Mouse (Mus musculus): ENCODE measurements around the gene Swt1. TPM values are rescaled to one million over a fixed set of nuclear protein-coding genes. Genes with fewer than 3 reads are reported as not detected.

Gene Swt1
- polyA plus RNA-seq, 1 experiment from 2014 or later, result 33.9 TPM

- WGBS, result 45% methylated on average over 8 of the region's 8 CpGs
- Histone ChIP-seq H3K4me3 (no peak overlapping the region), H3K27ac (no peak overlapping the region), H3K4me1 (peaks cover 31% of the 10 kb centered on the region), H3K27me3 (no peaks in the 10 kb centered on the region), H3K9ac (no peak overlapping the region), H3K4me2 (no peak overlapping the region), H3K36me3 (no peaks in the 10 kb centered on the region), H3K9me3 (no peaks in the 10 kb centered on the region)
- no peak for ATAC-seq (ENCODE audit: insufficient number of reproducible peaks, insufficient read depth, low FRiP score, low TSS enrichment, low read depth)
Measured at GRCm38 (mm10) chr1:151341321-151342044, 86.8 kb downstream of the Swt1 start.

GRCm38 (mm10) chr1:151338941-151339340 is 89.3 kb downstream of the Swt1 start:
- no peaks in the 10 kb centered on the region for H3K9me3 ChIP-seq
- H3K4me2 ChIP-seq, result no peak overlapping the region
- WGBS, result 56% methylated on average over 2 of the region's 2 CpGs
- no peak overlapping the region for H3K4me3 ChIP-seq
- no peak overlapping the region; the same call in 1 of the 2 replicates for H3K27ac ChIP-seq
- H3K36me3 ChIP-seq, result no peaks in the 10 kb centered on the region
- H3K4me1 ChIP-seq, result peaks cover 29% of the 10 kb centered on the region
- no peaks in the 10 kb centered on the region for H3K27me3 ChIP-seq
- ATAC-seq (ENCODE audit: insufficient number of reproducible peaks, insufficient read depth, low FRiP score, low TSS enrichment, low read depth), result no peak
- H3K9ac ChIP-seq, result no peak overlapping the region

- no peak overlapping the region for H3K4me3 ChIP-seq
- H3K4me1 ChIP-seq, result peaks cover 25% of the 10 kb centered on the region
- no peaks in the 10 kb centered on the region for H3K9me3 ChIP-seq
- H3K9ac ChIP-seq, result no peak overlapping the region
- no peak overlapping the region for H3K4me2 ChIP-seq
- H3K36me3 ChIP-seq, result no peaks in the 10 kb centered on the region
- ATAC-seq (ENCODE audit: insufficient number of reproducible peaks, insufficient read depth, low FRiP score, low TSS enrichment, low read depth), result no peak
- H3K27ac ChIP-seq, result no peak overlapping the region
- H3K27me3 ChIP-seq, result no peaks in the 10 kb centered on the region
Measured at GRCm38 (mm10) chr1:151338234-151338633, 90.0 kb downstream of the Swt1 start.

DNA sequence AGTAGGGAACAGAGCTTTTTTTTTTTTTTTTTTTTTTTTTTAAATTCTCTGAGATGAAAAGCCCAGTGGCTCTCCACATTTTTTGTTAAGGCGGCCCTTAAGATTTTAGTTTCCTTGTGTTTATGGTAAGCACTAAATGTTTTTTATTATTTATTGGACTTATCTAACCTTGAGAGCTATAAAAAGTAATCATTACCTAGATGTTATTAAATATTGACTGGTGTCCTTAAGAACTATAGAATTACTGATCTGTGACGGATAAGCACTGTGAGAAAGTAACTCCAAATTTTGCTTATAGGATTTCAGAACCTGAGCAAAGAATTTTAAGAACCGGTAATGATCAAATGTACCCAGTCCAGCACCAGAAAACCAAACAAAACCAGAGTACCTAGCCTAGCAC is 95.4 kb downstream of the Swt1 start:
- WGBS, result 96% methylated on average over 3 of the region's 3 CpGs

DNA sequence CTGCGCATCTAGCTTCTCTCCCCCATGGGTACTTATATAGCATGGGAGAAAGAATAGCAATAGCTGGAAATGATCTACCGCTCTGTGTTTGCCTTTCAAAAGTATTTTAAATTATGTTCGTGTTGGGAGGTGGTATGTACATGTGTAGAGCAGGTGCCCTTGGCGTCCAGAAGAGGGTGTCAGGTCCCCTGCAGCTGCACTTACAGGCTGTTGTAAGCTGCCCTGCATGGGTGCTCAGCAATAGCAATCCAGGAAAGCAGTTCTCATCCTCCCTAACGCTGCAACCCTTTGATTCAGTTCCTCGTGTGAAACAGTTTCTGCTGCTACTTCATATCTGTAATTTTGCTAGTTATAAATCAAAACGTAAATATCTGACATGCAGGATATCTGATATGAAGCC is 98.7 kb downstream of the Swt1 start:
- ATAC-seq (ENCODE audit: insufficient number of reproducible peaks, insufficient read depth, low FRiP score, low TSS enrichment, low read depth), result no peak
- H3K4me3 ChIP-seq, result no peak overlapping the region
- H3K36me3 ChIP-seq, result no peaks in the 10 kb centered on the region
- H3K4me1 ChIP-seq, result no peaks in the 10 kb centered on the region
- H3K9ac ChIP-seq, result no peak overlapping the region
- H3K27ac ChIP-seq, result no peak overlapping the region
- WGBS, result 82% methylated on average over 7 of the region's 7 CpGs
- no peaks in the 10 kb centered on the region for H3K27me3 ChIP-seq
- H3K4me2 ChIP-seq, result no peak overlapping the region
- no peaks in the 10 kb centered on the region for H3K9me3 ChIP-seq

More for the DNA sequence above, 95.4 kb downstream of the Swt1 start:
- Histone ChIP-seq H3K27ac (no peak overlapping the region), H3K9me3 (no peaks in the 10 kb centered on the region), H3K4me3 (no peak overlapping the region), H3K4me2 (no peak overlapping the region), H3K36me3 (no peaks in the 10 kb centered on the region), H3K27me3 (no peaks in the 10 kb centered on the region), H3K9ac (no peak overlapping the region), H3K4me1 (no peaks in the 10 kb centered on the region)
- no peak for ATAC-seq (ENCODE audit: insufficient number of reproducible peaks, insufficient read depth, low FRiP score, low TSS enrichment, low read depth)

DNA sequence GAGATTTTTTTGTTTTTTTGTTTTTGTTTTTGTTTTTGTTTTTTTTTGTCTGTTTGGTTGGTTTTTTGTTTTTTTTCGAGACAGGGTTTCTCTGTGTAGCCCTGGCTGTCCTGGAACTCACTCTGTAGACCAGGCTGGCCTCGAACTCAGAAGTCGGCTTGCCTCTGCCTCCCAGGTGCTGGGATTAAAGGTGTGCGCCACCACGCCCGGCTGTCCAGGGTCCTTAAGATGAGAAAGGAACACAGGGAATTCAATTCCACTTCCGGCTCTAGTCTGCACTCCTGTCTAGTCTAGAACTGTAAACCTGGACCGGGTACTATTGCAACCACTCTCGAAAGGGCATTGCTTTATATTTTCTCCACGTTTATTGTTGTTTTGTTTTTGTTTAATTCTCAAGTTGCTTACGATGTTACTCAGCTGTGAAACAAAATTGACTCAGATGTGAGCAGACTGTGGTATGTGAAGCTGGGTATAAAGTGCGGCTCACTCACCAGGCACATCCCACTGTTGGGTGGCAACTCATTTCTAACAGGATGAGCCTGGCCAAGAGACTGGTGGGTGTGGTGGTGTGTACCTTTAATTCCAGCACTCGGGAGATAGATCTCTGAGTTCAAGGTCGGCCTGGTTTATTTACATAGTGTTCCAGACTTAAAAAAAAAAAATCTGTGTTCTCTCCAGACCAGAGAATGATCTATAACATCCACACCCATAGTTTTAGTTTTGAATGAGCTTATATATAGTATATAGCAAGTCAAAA is 99.7 kb downstream of the Swt1 start:
- no peak overlapping the region for H3K27ac ChIP-seq
- H3K4me2 ChIP-seq, result no peak overlapping the region
- ATAC-seq (ENCODE audit: insufficient number of reproducible peaks, insufficient read depth, low FRiP score, low TSS enrichment, low read depth), result no peak
- H3K4me3 ChIP-seq, result no peak overlapping the region
- no peaks in the 10 kb centered on the region for H3K4me1 ChIP-seq
- no peaks in the 10 kb centered on the region for H3K9me3 ChIP-seq
- 87% methylated on average over 14 of the region's 14 CpGs for WGBS
- H3K27me3 ChIP-seq, result no peaks in the 10 kb centered on the region
- H3K9ac ChIP-seq, result no peak overlapping the region
- no peaks in the 10 kb centered on the region for H3K36me3 ChIP-seq

GRCm38 (mm10) chr1:151325328-151325727 is 102.9 kb downstream of the Swt1 start:
- Histone ChIP-seq H3K4me3 (no peak overlapping the region), H3K27me3 (no peaks in the 10 kb centered on the region), H3K36me3 (no peaks in the 10 kb centered on the region), H3K4me2 (no peak overlapping the region), H3K9ac (no peak overlapping the region), H3K4me1 (no peaks in the 10 kb centered on the region), H3K27ac (no peak overlapping the region), H3K9me3 (no peaks in the 10 kb centered on the region)
- no peak for ATAC-seq (ENCODE audit: insufficient number of reproducible peaks, insufficient read depth, low FRiP score, low TSS enrichment, low read depth)
- 75% methylated on average over 1 of the region's 1 CpGs for WGBS

GRCm38 (mm10) chr1:151320408-151320807 is 107.8 kb downstream of the Swt1 start:
- H3K4me3 ChIP-seq, result no peak overlapping the region
- H3K4me1 ChIP-seq, result no peaks in the 10 kb centered on the region
- no peak overlapping the region for H3K9ac ChIP-seq
- H3K9me3 ChIP-seq, result no peaks in the 10 kb centered on the region
- H3K27me3 ChIP-seq, result no peaks in the 10 kb centered on the region
- ATAC-seq (ENCODE audit: insufficient number of reproducible peaks, insufficient read depth, low FRiP score, low TSS enrichment, low read depth), result no peak
- no peak overlapping the region for H3K27ac ChIP-seq
- 69% methylated on average over 4 of the region's 4 CpGs for WGBS
- no peaks in the 10 kb centered on the region for H3K36me3 ChIP-seq
- no peak overlapping the region for H3K4me2 ChIP-seq

GRCm38 (mm10) chr1:151319267-151319666 is 109.0 kb downstream of the Swt1 start:
- no peak overlapping the region for H3K4me2 ChIP-seq
- no peaks in the 10 kb centered on the region for H3K4me1 ChIP-seq
- ATAC-seq (ENCODE audit: insufficient number of reproducible peaks, insufficient read depth, low FRiP score, low TSS enrichment, low read depth), result no peak
- no peak overlapping the region for H3K9ac ChIP-seq
- no peaks in the 10 kb centered on the region for H3K36me3 ChIP-seq
- H3K27me3 ChIP-seq, result no peaks in the 10 kb centered on the region
- H3K9me3 ChIP-seq, result no peaks in the 10 kb centered on the region
- H3K4me3 ChIP-seq, result no peak overlapping the region
- 72% methylated on average over 7 of the region's 7 CpGs for WGBS
- no peak overlapping the region for H3K27ac ChIP-seq

Small RNA genes lying within 50 kb of the gene (microRNA-seq; reads per million reads assigned to microRNA genes)
- not detected for gene Mir7682

Other genes with a start within 250 kb of the Swt1 start
- gene Gm47985, start 245.9 kb downstream of the Swt1 start, polyA plus RNA-seq (2015; fragmentation: Nextera tagmentation; extraction: Ambion mirVana), result 0.36 TPM in 1 of 2 replicates, not detected in the other
- gene Gm8947, start 236.1 kb downstream of the Swt1 start, polyA plus RNA-seq (2015; fragmentation: Nextera tagmentation; extraction: Ambion mirVana), result not detected in 2 replicates
- not detected in 2 replicates for gene Gm47995, start 230.0 kb downstream of the Swt1 start, polyA plus RNA-seq (2015; fragmentation: Nextera tagmentation; extraction: Ambion mirVana)
- not detected in 2 replicates for gene 3110040M04Rik, start 224.3 kb downstream of the Swt1 start, polyA plus RNA-seq (2015; fragmentation: Nextera tagmentation; extraction: Ambion mirVana)
- gene Gm47996, start 218.3 kb downstream of the Swt1 start, polyA plus RNA-seq (2015; fragmentation: Nextera tagmentation; extraction: Ambion mirVana), result 0.30 TPM in 1 of 2 replicates, not detected in the other
- gene Ivns1abp, start 84.0 kb downstream of the Swt1 start, polyA plus RNA-seq (2015; fragmentation: Nextera tagmentation; extraction: Ambion mirVana), result 411 and 420 TPM in 2 replicates
- gene Trmt1l, start 87 bp upstream of the Swt1 start, polyA plus RNA-seq (2015; fragmentation: Nextera tagmentation; extraction: Ambion mirVana), result 50.7 and 51.2 TPM in 2 replicates
- gene Rnf2, start 72.5 kb upstream of the Swt1 start, polyA plus RNA-seq (2015; fragmentation: Nextera tagmentation; extraction: Ambion mirVana), result 103 and 108 TPM in 2 replicates
- gene Fam129a, start 142.7 kb upstream of the Swt1 start, polyA plus RNA-seq (2015; fragmentation: Nextera tagmentation; extraction: Ambion mirVana), result 6.6 and 7.2 TPM in 2 replicates